Mouse (Mus musculus) liver, postnatal 0 days (tissue): ENCODE measurements around the gene Fndc3a.

Source experiments
- CTCF ChIP-seq: sonication (generic); IDR thresholded peaks from 2 replicates; pipeline ENCODE4 v1.5.1; 2016; ENCODE audit warnings: antibody characterized with exemption, low read depth
- EP300 ChIP-seq: IDR thresholded peaks from 2 replicates; pipeline ENCODE4 v1.6.1; 2016; ENCODE audit warnings: antibody characterized with exemption, low read depth, mild to moderate bottlenecking

- TF ChIP-seq CTCF (no peak), EP300 (no peak)
Observed at GRCm38 (mm10) chr14:72711130-72711529, 1.3 kb upstream of the Fndc3a start.
